Mouse (Mus musculus) hindlimb bud, embryonic 11.5 days (tissue): Measurements from ENCODE around the gene Prickle2.

Source experiments
- DNase-seq: peaks from one replicate; pipeline ENCODE4 v3.0.0-alpha.2; 2012; ENCODE audit warnings: low read depth, low spot score; ENCODE audit errors: extremely low spot score

Gene Prickle2

GRCm38 (mm10) chr6:92706145-92706466, at the start of gene Prickle2:
Prickle2 (minus strand) TSS chr6:92706155.
- DNase-seq: no peak

GRCm38 (mm10) chr6:92752737-92753136, 46.8 kb upstream of the Prickle2 start:
- DNase-seq: no peak

GRCm38 (mm10) chr6:92749420-92749819, 43.5 kb upstream of the Prickle2 start:
- no peak for DNase-seq

GRCm38 (mm10) chr6:92743605-92744004, 37.6 kb upstream of the Prickle2 start:
- DNase-seq: peak; percentile 62

- no peak for DNase-seq
These were observed 31.2 kb upstream of the Prickle2 start for GRCm38 (mm10) chr6:92737116-92737515.

- no peak for DNase-seq
These were observed 27.7 kb upstream of the Prickle2 start for GRCm38 (mm10) chr6:92733651-92734050.

- DNase-seq: no peak
These were observed 22.6 kb upstream of the Prickle2 start for GRCm38 (mm10) chr6:92728514-92728913.

- no peak for DNase-seq
These were observed 22.1 kb upstream of the Prickle2 start for GRCm38 (mm10) chr6:92728084-92728483.

- DNase-seq: no peak
These were observed 21.5 kb upstream of the Prickle2 start for GRCm38 (mm10) chr6:92727351-92727986.

- DNase-seq: no peak
These were observed 20.2 kb upstream of the Prickle2 start for GRCm38 (mm10) chr6:92726121-92726520.

- no peak for DNase-seq
These were observed 18.4 kb upstream of the Prickle2 start for GRCm38 (mm10) chr6:92724394-92724793.

GRCm38 (mm10) chr6:92715806-92716205, 9.9 kb upstream of the Prickle2 start:
- no peak for DNase-seq

GRCm38 (mm10) chr6:92714748-92715147, 8.8 kb upstream of the Prickle2 start:
- no peak for DNase-seq

- no peak for DNase-seq
These were observed 2.2 kb upstream of the Prickle2 start for GRCm38 (mm10) chr6:92708137-92708536.

GRCm38 (mm10) chr6:92705353-92706144, 406 bp downstream of the Prickle2 start:
- no peak for DNase-seq

GRCm38 (mm10) chr6:92704810-92705209, 1.1 kb downstream of the Prickle2 start:
- DNase-seq: peak; percentile 53

- no peak for DNase-seq
These were observed 6.3 kb downstream of the Prickle2 start for GRCm38 (mm10) chr6:92699491-92700209.

- no peak for DNase-seq
These were observed 8.1 kb downstream of the Prickle2 start for GRCm38 (mm10) chr6:92697807-92698206.

GRCm38 (mm10) chr6:92687317-92687716, 18.6 kb downstream of the Prickle2 start:
- DNase-seq: no peak

- no peak for DNase-seq
These were observed 31.5 kb downstream of the Prickle2 start for GRCm38 (mm10) chr6:92674394-92674925.

GRCm38 (mm10) chr6:92670518-92671147, 35.3 kb downstream of the Prickle2 start:
- DNase-seq: no peak
